Mouse (Mus musculus) embryo, embryonic 11.5 days (tissue): Measurements from ENCODE around the gene Cdh4.
A peak's percentile ranks its signal among the peaks of the same experiment; 100 is the strongest.

Source experiments
- DNase-seq: peaks from one replicate; pipeline ENCODE4 v3.0.0-alpha.2; 2012; ENCODE audit warnings: low read depth, low spot score

The Cdh4 gene

GRCm38 (mm10) chr2:179442191-179442540, at the start of gene Cdh4:
Cdh4 (plus strand) TSS chr2:179442431.
- DNase-seq = peak; percentile 60

GRCm38 (mm10) chr2:179395442-179395841, 46.8 kb upstream of the Cdh4 start:
- DNase-seq = no peak

- DNase-seq = no peak
Measured at GRCm38 (mm10) chr2:179399645-179400249, 42.5 kb upstream of the Cdh4 start.

DNA sequence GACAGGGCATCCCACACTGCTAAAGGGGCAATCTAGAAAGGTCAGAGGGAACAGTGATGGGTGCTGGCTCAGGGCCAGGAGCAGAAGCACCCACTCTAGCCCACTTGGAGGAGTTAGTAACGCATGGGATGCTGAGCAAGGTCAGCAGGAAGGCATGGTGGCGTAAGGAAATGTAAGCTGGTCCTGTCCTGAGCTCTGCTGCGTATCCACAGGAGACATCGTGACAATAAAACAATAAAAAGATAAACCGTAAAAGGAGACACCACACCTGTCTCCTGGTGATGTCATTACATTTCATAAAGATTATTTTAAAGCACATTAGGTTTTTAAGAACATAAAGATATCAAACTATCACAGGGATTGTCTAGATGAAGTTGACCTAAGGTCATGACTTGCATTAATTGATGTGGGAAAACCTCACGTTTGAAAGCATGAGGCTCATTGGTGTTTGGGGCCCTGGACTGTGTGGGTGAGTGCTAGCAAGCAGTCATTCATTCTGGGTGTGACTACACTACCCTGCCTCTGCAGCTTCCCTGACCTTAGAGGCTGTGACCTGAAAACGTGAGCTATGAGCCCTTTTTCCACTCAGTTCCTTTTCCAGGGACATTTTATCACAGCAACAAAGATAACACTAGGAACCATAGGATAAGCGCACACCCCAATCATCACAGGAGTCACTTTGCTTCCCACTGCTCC, 31.2 kb upstream of the Cdh4 start:
- no peak for DNase-seq

DNA sequence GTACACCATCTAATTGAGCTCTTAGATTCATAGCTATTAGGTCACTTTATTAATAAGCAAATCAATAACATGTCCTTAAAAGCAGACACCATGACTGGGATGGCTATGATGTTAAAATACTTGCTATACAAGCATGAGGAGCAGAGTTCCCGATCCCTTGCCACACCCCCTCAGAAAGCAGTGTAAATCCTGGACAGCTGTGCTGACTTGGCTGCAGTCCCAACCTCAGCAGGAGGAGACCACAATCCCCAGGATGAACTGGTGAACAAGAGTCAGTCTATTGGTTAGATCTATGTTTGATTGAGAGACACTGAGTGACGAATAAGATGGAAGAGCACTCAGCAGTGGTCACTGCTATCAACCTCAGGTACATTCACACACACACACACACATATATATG, 29.3 kb upstream of the Cdh4 start:
- DNase-seq = no peak

DNA sequence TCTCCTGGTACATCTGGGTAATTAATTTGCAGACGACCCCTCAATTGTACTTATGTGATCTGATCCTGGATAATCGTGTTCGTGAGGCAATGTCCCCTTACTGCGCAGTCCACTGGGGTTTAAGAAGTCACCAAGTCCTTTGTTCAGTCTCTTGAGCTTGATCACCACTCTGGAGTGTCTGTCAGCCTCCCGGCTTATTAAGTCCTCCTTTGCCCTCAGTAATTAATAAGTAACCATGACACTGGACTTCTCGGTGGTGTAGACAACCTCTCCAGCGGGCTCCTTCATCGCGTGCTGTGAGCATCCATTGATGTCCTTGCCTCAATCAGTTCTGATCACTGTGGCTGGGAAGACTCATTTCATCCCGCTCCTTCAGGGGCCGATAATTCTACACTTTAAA, 28.0 kb upstream of the Cdh4 start:
- DNase-seq = no peak

DNA sequence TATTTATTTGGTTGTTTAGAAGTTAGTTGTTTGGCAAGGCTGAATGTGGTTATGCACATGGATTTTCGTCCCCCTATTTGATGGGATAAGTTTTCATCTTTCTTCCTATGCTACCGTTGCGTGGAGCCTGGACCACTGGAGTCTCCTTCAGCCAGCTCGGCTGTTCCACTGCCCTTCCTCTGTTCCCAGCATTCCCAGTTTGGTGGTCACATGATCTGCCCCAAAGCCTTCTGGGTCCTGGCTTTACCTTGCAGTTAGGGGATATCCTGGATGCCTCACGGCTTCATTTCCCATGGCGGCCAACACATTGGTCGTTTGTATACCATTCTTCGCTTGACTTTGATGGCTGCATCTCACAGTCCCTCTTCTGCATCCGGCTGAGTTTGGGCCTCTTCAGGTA, 27.5 kb upstream of the Cdh4 start:
- DNase-seq = no peak

DNA sequence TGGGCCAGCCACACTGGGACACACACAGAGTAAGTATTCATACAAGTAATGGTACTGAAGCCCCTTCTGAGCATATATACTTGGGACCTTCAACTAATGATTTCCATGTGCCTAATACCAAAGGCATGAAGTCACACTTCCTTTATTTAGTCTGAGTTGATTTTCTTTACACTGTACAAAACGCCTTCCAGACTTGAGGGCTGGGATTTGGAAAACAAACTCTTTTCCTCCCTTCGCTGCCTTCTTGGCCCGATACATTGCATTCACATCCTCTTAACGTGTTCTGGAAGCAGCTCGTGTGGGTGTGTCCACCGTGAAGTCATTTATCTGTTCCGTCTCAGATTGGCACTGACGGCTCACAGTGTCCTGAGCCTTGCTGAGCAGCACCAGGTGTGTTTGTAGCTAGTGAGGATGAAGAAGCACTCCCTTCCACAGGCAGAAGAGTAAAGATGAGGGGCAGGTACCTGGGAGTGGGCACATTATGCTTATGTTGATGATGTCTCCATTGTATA, 26.3 kb upstream of the Cdh4 start:
- no peak for DNase-seq

- DNase-seq = no peak
Measured at GRCm38 (mm10) chr2:179416587-179417227, 25.5 kb upstream of the Cdh4 start.

- no peak for DNase-seq
Measured at GRCm38 (mm10) chr2:179425602-179426001, 16.6 kb upstream of the Cdh4 start.

GRCm38 (mm10) chr2:179428889-179429288, 13.3 kb upstream of the Cdh4 start:
- DNase-seq = no peak

GRCm38 (mm10) chr2:179440161-179440560, 2.1 kb upstream of the Cdh4 start:
- DNase-seq = no peak

DNA sequence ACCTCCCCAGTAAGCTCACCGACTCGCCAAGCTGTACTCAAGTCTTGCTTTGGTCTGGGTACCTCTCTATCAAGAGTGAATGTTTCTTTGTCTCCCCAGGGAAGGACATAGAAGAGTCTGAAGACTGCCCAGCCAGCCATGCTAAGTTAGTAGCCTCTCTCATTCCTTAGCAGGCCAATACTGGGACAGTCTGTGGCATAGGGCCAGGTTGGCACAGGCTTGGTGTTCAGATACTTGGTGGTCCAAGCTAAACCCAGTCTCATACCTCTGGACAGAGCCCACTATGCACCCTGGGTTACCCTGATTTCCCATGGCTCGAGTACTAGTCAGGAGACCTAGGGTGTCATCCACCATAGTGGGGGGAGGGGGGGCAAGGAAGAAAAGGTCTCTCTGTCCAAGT, 1.1 kb upstream of the Cdh4 start:
- no peak for DNase-seq

DNA sequence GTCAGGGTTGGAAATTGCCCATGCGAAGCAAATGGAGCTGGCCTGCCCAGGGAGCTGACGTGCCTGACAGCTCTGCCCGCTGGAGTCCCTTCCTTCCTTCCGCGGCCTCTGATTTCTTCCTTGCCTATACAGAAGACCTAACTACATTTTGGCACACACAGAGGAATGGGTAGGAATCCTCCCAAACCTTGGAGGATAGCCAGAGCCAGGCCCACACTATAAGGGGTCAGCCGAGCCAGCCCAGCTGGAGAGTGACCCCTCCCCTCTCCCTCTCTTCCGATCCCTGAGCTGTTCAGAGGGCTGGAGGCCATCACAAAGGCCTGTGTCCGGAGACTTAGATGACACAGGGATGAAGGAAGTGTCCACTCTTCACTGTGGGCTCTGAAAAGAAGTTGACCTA, 514 bp upstream of the Cdh4 start:
- DNase-seq = no peak

DNA sequence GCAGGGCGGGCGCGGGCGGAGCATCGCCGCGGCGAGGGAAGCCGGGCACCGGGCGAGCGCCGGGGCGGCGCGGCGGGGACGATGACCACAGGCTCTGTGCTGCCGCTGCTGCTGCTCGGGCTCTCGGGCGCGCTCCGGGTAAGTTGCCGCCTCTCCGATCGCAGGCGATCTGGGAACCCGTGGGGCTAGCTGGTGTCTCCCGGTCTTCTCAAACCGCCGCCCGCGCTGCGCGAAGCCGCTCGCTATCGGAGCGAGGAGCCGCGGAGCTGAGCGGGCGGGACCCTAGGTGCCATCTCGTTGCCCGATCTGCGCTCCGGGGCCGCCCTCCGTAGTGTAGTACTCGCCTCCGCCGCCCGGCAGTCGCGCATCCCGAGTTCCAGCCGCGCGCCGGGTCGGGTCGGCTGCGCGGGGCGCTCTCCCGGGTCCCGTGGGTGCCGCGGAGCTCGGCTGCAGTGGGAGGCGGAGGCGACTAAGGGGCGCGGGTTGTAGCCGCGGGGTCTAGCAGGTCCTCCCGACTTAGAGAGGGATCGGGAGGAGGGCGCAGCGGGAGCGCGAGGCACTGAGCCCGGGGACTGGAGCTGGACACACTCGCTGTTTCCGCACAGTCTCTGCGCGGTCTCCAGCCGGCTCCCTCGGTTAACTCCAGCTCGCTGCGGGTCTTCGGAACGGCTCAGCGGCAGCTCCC, 452 bp downstream of the Cdh4 start:
- DNase-seq = peak; percentile 43

- DNase-seq = no peak
Measured at GRCm38 (mm10) chr2:179443226-179443815, 1.1 kb downstream of the Cdh4 start.

- no peak for DNase-seq
Measured at GRCm38 (mm10) chr2:179443959-179444358, 1.7 kb downstream of the Cdh4 start.

- DNase-seq = no peak
Measured at GRCm38 (mm10) chr2:179448256-179448655, 6.0 kb downstream of the Cdh4 start.

GRCm38 (mm10) chr2:179449018-179449417, 6.8 kb downstream of the Cdh4 start:
- DNase-seq = no peak

- no peak for DNase-seq
Measured at GRCm38 (mm10) chr2:179459196-179459595, 17.0 kb downstream of the Cdh4 start.

- no peak for DNase-seq
Measured at GRCm38 (mm10) chr2:179459606-179460005, 17.4 kb downstream of the Cdh4 start.

- no peak for DNase-seq
Measured at GRCm38 (mm10) chr2:179463514-179463913, 21.3 kb downstream of the Cdh4 start.
